Mouse (Mus musculus) erythroid progenitor cell, adult 5-6 weeks (primary cell): Measurements from ENCODE around the gene Gcgr. TPM values are rescaled to one million over a fixed set of nuclear protein-coding genes. Genes with fewer than 3 reads are reported as not detected.
"Not testable (repeated sequence)": the region's sequence is repeated elsewhere in the genome, so short reads cannot be mapped to it uniquely, and the experiment has no call there.

ENCODE experiments used
- ATAC-seq: replicated peaks from 2 replicates; pipeline ENCODE4 v1.8.0; 2016; ENCODE audit warnings: moderate number of reproducible peaks, mild to moderate bottlenecking, moderate TSS enrichment, inconsistent platforms; ENCODE audit not compliant: poor library complexity, low FRiP score, severe bottlenecking
- total RNA-seq, 2 experiments: library from RNA; stranded (forward) in 1 of 2; stranded (reverse) in 1 of 2; fragments of 150-400 nt in 1 of 2; fragments of 186-747, 209-891 nt in 1 of 2; gene quantifications; 2 replicates each; pipeline versions ENCODE4 v1.2.3 to v1.2.4; 2015 to 2017; ENCODE audit warnings: low replicate concordance in 2 of 2

Gene Gcgr
- total RNA-seq, 2 experiments from 2014 or later: not detected

GRCm38 (mm10) chr11:120531646-120532045 lies 1.1 kb downstream of the Gcgr start:
- no peak for ATAC-seq

GRCm38 (mm10) chr11:120534093-120534492 lies 3.6 kb downstream of the Gcgr start:
- ATAC-seq: no peak

GRCm38 (mm10) chr11:120535145-120535544 lies 4.6 kb downstream of the Gcgr start:
- no peak for ATAC-seq

GRCm38 (mm10) chr11:120535804-120536203 lies 5.3 kb downstream of the Gcgr start:
- no peak for ATAC-seq

GRCm38 (mm10) chr11:120538485-120538884 lies 8.0 kb downstream of the Gcgr start:
- ATAC-seq: no peak

- no peak for ATAC-seq
These were observed 8.4 kb downstream of the Gcgr start for GRCm38 (mm10) chr11:120538955-120539284.

- ATAC-seq: no peak
These were observed 9.0 kb downstream of the Gcgr start for GRCm38 (mm10) chr11:120539285-120540014.

GRCm38 (mm10) chr11:120541907-120542306 lies 11.4 kb downstream of the Gcgr start:
- no peak for ATAC-seq

- no peak for ATAC-seq
These were observed 11.9 kb downstream of the Gcgr start for GRCm38 (mm10) chr11:120542376-120542775.

- ATAC-seq: no peak
These were observed 15.5 kb downstream of the Gcgr start for GRCm38 (mm10) chr11:120545964-120546363.

- ATAC-seq: no peak
These were observed 17.0 kb downstream of the Gcgr start for GRCm38 (mm10) chr11:120547469-120547868.

- no peak for ATAC-seq
These were observed 17.7 kb downstream of the Gcgr start for GRCm38 (mm10) chr11:120548214-120548613.

GRCm38 (mm10) chr11:120548786-120549167 lies 18.3 kb downstream of the Gcgr start:
- ATAC-seq: peak; percentile 17; the same call in 1 of the 2 replicates

- peak; percentile 91 for ATAC-seq
These were observed 18.9 kb downstream of the Gcgr start, which contains the start of gene Mcrip1 for GRCm38 (mm10) chr11:120549168-120549945. Gene Mcrip1, minus strand, starts transcription at chr11:120549727.

- no peak for ATAC-seq
These were observed 19.7 kb downstream of the Gcgr start for GRCm38 (mm10) chr11:120549986-120550809.

- no peak for ATAC-seq
These were observed 20.4 kb downstream of the Gcgr start, which contains the start of gene Ppp1r27 for GRCm38 (mm10) chr11:120550810-120551440. Gene Ppp1r27, minus strand, starts transcription at chr11:120551132.

GRCm38 (mm10) chr11:120552736-120553135 lies 22.2 kb downstream of the Gcgr start:
- ATAC-seq: no peak

GRCm38 (mm10) chr11:120554834-120555233 lies 24.3 kb downstream of the Gcgr start:
- ATAC-seq: no peak

- ATAC-seq: no peak
These were observed 24.8 kb downstream of the Gcgr start for GRCm38 (mm10) chr11:120555260-120555659.

GRCm38 (mm10) chr11:120558843-120559242 lies 28.3 kb downstream of the Gcgr start:
- ATAC-seq: not testable (repeated sequence)
